Comparison of ENCODE assay signal across 7 mouse cellular contexts in genomic region chr4:136145991-136146711, GRCm38 (mm10). TPM values are rescaled to one million over a fixed set of nuclear protein-coding genes. Genes with fewer than 3 reads are reported as not detected.
DNase-seq lines count a peak whose midpoint lies in the region; ATAC-seq and TF ChIP-seq lines count a peak whose summit lies in the region.

No protein-coding gene starts in this region.

- in situ Hi-C loops in CH12.LX (cut with MboI; ENCODE audit: low pct_ligation_motif_present, low pct_unique_long_range_greater_than_20kb, low sequenced_read_pairs): no loop called here

- no peak for TF ChIP-seq CTCF in CH12.LX (conservative IDR thresholded peaks at IDR 0.05 in 1 of 2, IDR thresholded peaks at IDR 0.05 in 1 of 2; ENCODE audit: low read depth in 2 of 2, low read length in 2 of 2)
- no peak for TF ChIP-seq CTCF in cortical plate, adult 2 months (IDR thresholded peaks at IDR 0.05; ENCODE audit: extremely low read depth, insufficient read depth, low read length)
- no peak for TF ChIP-seq CTCF in lung, postnatal 0 days (IDR thresholded peaks at IDR 0.05)

- ATAC-seq in hindbrain, embryonic 14.5 days (ENCODE audit: low FRiP score): no peak
- no peak for ATAC-seq in lung, postnatal 0 days

- TF ChIP-seq EP300 in CH12.LX (IDR thresholded peaks at IDR 0.05; ENCODE audit: low read length): no peak
- no peak for TF ChIP-seq EP300 in lung, postnatal 0 days (IDR thresholded peaks at IDR 0.05)

- no peak overlapping the region for H3K4me3 ChIP-seq in CH12.LX (replicated peaks in 1 of 3; ENCODE audit: low read depth in 2 of 3, low read length in 2 of 3, poor library complexity in 1 of 3)
- peak overlapping the region; percentile 70 for H3K4me3 ChIP-seq in cortical plate, adult 2 months (ENCODE audit: insufficient read depth, low read length)
- peak overlapping the region; percentile 52 for H3K4me3 ChIP-seq in hindbrain, embryonic 14.5 days (replicated peaks; ENCODE audit: low read length)
- H3K4me3 ChIP-seq in lung, postnatal 0 days (ENCODE audit: low read depth, low read length): peak overlapping the region; percentile 92; the same call in 1 of the 2 replicates

- 17% methylated on average over 7 of the region's 7 CpGs for WGBS in hindbrain, embryonic 14.5 days
- WGBS in lung, postnatal 0 days: 20% methylated on average over 7 of the region's 7 CpGs

- H3K27ac ChIP-seq in CH12.LX (ENCODE audit: insufficient read depth, low read depth): peak overlapping the region; percentile 14; the same call in 1 of the 2 replicates
- peak overlapping the region; percentile 99 for H3K27ac ChIP-seq in cortical plate, adult 2 months (ENCODE audit: insufficient read depth, low read length)
- H3K27ac ChIP-seq in hindbrain, embryonic 14.5 days: peak overlapping the region; percentile 84; the same call in 1 of the 2 replicates
- peak overlapping the region; percentile 97 for H3K27ac ChIP-seq in lung, postnatal 0 days (ENCODE audit: low read length)

- DNase-seq in CH12.LX (ENCODE audit: extremely low read depth): no peak
- DNase-seq in hindbrain, embryonic 14.5 days (ENCODE audit: low spot score): no peak
- no peak for DNase-seq in lung, postnatal 0 days (ENCODE audit: low spot score)
- DNase-seq in frontal cortex, postnatal 25 days (ENCODE audit: low spot score in 2 of 2): no peak
- no peak for DNase-seq in layer of hippocampus, postnatal 14 days (ENCODE audit: low spot score in 2 of 2)
- DNase-seq in left cerebral cortex, adult 8-10 months (ENCODE audit: low spot score in 2 of 2): no peak

- H3K36me3 ChIP-seq in CH12.LX (replicated peaks in 1 of 2; ENCODE audit: control insufficient read depth in 1 of 2, insufficient read depth in 1 of 2, low read length in 1 of 2): no peaks in the 10 kb centered on the region
- H3K36me3 ChIP-seq in hindbrain, embryonic 14.5 days (replicated peaks; ENCODE audit: control insufficient read depth, insufficient read depth): no peaks in the 10 kb centered on the region
- H3K36me3 ChIP-seq in lung, postnatal 0 days (ENCODE audit: insufficient read depth, low read length): no peaks in the 10 kb centered on the region

- H3K4me1 ChIP-seq in CH12.LX (ENCODE audit: control insufficient read depth in 1 of 2, insufficient read depth in 2 of 2): peaks cover 6 to 59% of the 10 kb centered on the region in 2 experiments
- peaks cover 4% of the 10 kb centered on the region for H3K4me1 ChIP-seq in cortical plate, adult 2 months (ENCODE audit: control insufficient read depth, insufficient read depth, low read length)
- peaks cover 24% of the 10 kb centered on the region for H3K4me1 ChIP-seq in hindbrain, embryonic 14.5 days (replicated peaks; ENCODE audit: control insufficient read depth, insufficient read depth, low read length)
- peaks cover 37% of the 10 kb centered on the region for H3K4me1 ChIP-seq in lung, postnatal 0 days (ENCODE audit: insufficient read depth, low read depth, low read length)

- peak overlapping the region; percentile 53 for H3K4me2 ChIP-seq in CH12.LX (ENCODE audit: insufficient read depth, low read depth, poor library complexity, severe bottlenecking)
- peak overlapping the region; percentile 85 for H3K4me2 ChIP-seq in hindbrain, embryonic 14.5 days (replicated peaks)
- H3K4me2 ChIP-seq in lung, postnatal 0 days (replicated peaks; ENCODE audit: low read depth, low read length): peak overlapping the region; percentile 68

- no peak for TF ChIP-seq POLR2A in CH12.LX (IDR thresholded peaks at IDR 0.05; ENCODE audit: low read depth, low read length)
- no peak for TF ChIP-seq POLR2A in cortical plate, adult 2 months (IDR thresholded peaks at IDR 0.05; ENCODE audit: extremely low read depth, insufficient read depth, low read length)

- H3K9ac ChIP-seq in CH12.LX (ENCODE audit: insufficient read depth, low read depth): peak overlapping the region; percentile 4; the same call in 1 of the 2 replicates
- peak overlapping the region; percentile 78; the same call in 1 of the 2 replicates for H3K9ac ChIP-seq in hindbrain, embryonic 14.5 days
- H3K9ac ChIP-seq in lung, postnatal 0 days (replicated peaks; ENCODE audit: low read depth): peak overlapping the region; percentile 99

- no peak for TF ChIP-seq RAD21 in CH12.LX (IDR thresholded peaks at IDR 0.05; ENCODE audit: low read depth, low read length)

- H3K27me3 ChIP-seq in CH12.LX (replicated peaks): peaks cover 60% of the 10 kb centered on the region
- H3K27me3 ChIP-seq in hindbrain, embryonic 14.5 days (ENCODE audit: control insufficient read depth, insufficient read depth, low read length): peaks cover 19% of the 10 kb centered on the region
- no peaks in the 10 kb centered on the region for H3K27me3 ChIP-seq in lung, postnatal 0 days (replicated peaks; ENCODE audit: insufficient read depth, low read length)

- H3K79me2 ChIP-seq in CH12.LX (replicated peaks; ENCODE audit: control insufficient read depth, extremely low read depth, insufficient read depth, poor library complexity, severe bottlenecking): peaks cover 4% of the 10 kb centered on the region; the same call in 1 of the 2 replicates

- no peaks in the 10 kb centered on the region for H3K9me3 ChIP-seq in CH12.LX (replicated peaks; ENCODE audit: low read length)
- H3K9me3 ChIP-seq in hindbrain, embryonic 14.5 days (ENCODE audit: control insufficient read depth, low read length): no peaks in the 10 kb centered on the region
- H3K9me3 ChIP-seq in lung, postnatal 0 days (ENCODE audit: low read length): no peaks in the 10 kb centered on the region

- dilution Hi-C loops in CH12.LX (cut with MboI; ENCODE audit: extremely low pct_ligation_motif_present, extremely low pct_unique_long_range_greater_than_20kb, low sequenced_read_pairs): no loop called here

TF ChIP-seq in CH12.LX, 34 proteins besides CTCF, POLR2A, EP300 and RAD21:
- TF ChIP-seq POLR2AphosphoS2 (IDR thresholded peaks at IDR 0.05; ENCODE audit: low read depth, low read length): peak; percentile 36; the same call in 1 of the 2 replicates
- 0 out of 2 replicates have a peak, but pooled peaks have one; percentile 33 for TF ChIP-seq MAZ (IDR thresholded peaks at IDR 0.05; ENCODE audit: low read depth, low read length)
- no peak for TF ChIP-seq MAX (IDR thresholded peaks at IDR 0.05; ENCODE audit: low read length)

RNA-seq across cellular contexts. Expression of gene Id3, which starts 2.9 kb away (rescaled TPM):
- total RNA-seq in CH12.LX (2012; rRNA removed) (41.1 and 85.5 TPM in 2 replicates), CH12.LX (2014; rRNA removed) (96.0 and 116 TPM in 2 replicates)
- 17.6 and 18.3 TPM in 2 replicates for polyA plus RNA-seq in CH12.LX (2012; ENCODE audit: insufficient read length, low read depth)
- polyA plus RNA-seq in cortical plate, adult 2 months (2012; rRNA removed): 75.7 and 82.9 TPM in 2 replicates
- 194 and 206 TPM in 2 replicates for polyA plus RNA-seq in hindbrain, embryonic 14.5 days (2014; fragmentation: Nextera tagmentation; extraction: Ambion mirVana)
- polyA plus RNA-seq in lung, postnatal 0 days (2015; fragmentation: Nextera tagmentation; extraction: Ambion mirVana): 430 and 477 TPM in 2 replicates
- total RNA-seq in layer of hippocampus, postnatal 14 days (2021): 10 to 100 TPM; 77.9 to 91.6 TPM
- total RNA-seq in left cerebral cortex, adult 8-10 months (2022): 10 to 100 TPM; 34.7 to 39.3 (median 38.4) TPM

RNA-seq across cellular contexts. Expression of gene E2f2, which starts 26.0 kb away (rescaled TPM):
- total RNA-seq in CH12.LX (2012; rRNA removed): 7.2 and 7.6 TPM in 2 replicates
- 4.4 and 4.9 TPM in 2 replicates for total RNA-seq in CH12.LX (2014; rRNA removed)
- polyA plus RNA-seq in CH12.LX (2012; ENCODE audit: insufficient read length, low read depth): 3.9 and 6.1 TPM in 2 replicates
- 0.67 and 0.78 TPM in 2 replicates for polyA plus RNA-seq in cortical plate, adult 2 months (2012; rRNA removed)
- 1.2 and 1.3 TPM in 2 replicates for polyA plus RNA-seq in hindbrain, embryonic 14.5 days (2014; fragmentation: Nextera tagmentation; extraction: Ambion mirVana)
- polyA plus RNA-seq in lung, postnatal 0 days (2015; fragmentation: Nextera tagmentation; extraction: Ambion mirVana): 17.8 and 19.1 TPM in 2 replicates
- total RNA-seq in layer of hippocampus, postnatal 14 days (2021): 1 to 10 TPM; 1.1 to 1.4 TPM
- 1 to 10 TPM in 1 of 4 experiments, under 1 TPM in 3; 0.37 to 1.3 (median 0.48) TPM for total RNA-seq in left cerebral cortex, adult 8-10 months (2022)

Comparison
In these comparisons a context has a peak if more than half of its experiments do, and no peak if none do; other contexts are left out.
1. H3K27ac ChIP-seq: peak in every context shown above with its lines; median percentile 99 in cortical plate, adult 2 months; 97 in lung, postnatal 0 days; 84 in hindbrain, embryonic 14.5 days; 14 in CH12.LX.
2. H3K4me3 ChIP-seq: peak in cortical plate, adult 2 months (single experiment), hindbrain, embryonic 14.5 days (single experiment) and lung, postnatal 0 days (single experiment); none in CH12.LX (0 of 3).
3. H3K9ac ChIP-seq: peak in every context shown above with its lines; median percentile 99 in lung, postnatal 0 days; 78 in hindbrain, embryonic 14.5 days; 4 in CH12.LX.
4. Peak in every context shown above with its lines, with median percentiles within 50 percentile points of each other: H3K4me2 ChIP-seq.